Mouse (Mus musculus): ENCODE results near the gene Iqgap3.

Gene Iqgap3

DNA sequence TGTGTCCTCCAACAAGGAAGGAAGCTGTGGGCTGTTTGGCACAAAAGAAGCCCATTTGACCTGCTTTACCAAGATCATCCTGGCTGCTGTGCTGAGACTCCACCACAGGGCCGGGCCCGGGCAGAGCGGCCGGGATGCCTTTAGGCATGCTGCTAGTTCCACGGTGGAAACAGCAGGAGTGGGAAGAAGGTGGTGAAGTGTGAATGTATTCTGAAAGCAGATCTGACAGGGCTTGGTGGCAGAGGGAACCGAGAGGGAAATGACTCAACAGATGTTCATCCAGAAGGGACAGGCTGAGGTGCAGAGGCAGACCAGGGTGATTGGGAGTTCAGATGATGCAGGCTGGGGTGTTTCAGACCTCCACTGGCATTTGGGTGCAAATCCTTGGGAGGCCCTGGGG lies 15.9 kb downstream of the Iqgap3 start:
- DNase-seq = no peak

DNA sequence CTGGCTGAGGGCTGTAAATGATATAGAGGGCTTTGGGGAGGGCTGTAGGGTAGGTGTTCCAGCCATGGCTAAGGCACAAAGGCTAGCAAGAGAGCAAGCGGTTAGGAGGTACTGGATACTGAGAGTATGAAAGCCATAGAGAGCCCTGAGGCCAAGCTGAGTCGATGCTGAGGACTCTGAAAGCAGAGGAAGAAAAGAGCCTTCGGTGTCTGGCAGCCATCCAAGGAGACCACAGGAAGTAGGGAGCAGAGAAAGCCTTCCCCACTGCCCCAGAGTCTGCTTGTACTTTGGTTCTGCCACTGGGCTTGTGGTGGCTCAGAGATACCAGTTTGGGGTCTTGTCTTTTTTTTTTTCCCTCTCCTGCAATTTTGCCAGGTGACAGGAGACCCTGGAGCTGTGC lies 18.5 kb downstream of the Iqgap3 start:
- DNase-seq = peak; percentile 53

DNA sequence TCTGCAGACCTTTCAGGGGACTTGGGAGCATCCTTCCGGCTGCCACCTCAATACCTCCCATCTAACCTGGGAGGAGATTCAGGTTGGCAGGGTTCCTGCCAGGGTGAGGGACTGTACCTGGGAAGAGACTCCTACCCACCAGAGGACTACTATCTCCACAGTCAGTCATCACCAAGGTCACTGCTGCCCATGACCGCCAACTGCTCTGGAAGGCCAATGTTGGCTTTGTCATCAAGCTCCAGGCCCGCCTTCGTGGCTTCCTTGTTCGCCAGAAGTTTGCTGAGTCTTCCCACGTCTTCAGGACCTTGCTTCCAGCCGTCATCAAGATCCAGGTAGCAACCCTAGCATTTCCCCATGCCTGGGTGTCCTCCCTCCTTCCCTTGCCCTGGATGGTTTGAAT lies 20.0 kb downstream of the Iqgap3 start:
- no peak for DNase-seq

GRCm38 (mm10) chr3:88102196-88102595 lies 20.4 kb downstream of the Iqgap3 start:
- peak; percentile 14 for DNase-seq

DNA sequence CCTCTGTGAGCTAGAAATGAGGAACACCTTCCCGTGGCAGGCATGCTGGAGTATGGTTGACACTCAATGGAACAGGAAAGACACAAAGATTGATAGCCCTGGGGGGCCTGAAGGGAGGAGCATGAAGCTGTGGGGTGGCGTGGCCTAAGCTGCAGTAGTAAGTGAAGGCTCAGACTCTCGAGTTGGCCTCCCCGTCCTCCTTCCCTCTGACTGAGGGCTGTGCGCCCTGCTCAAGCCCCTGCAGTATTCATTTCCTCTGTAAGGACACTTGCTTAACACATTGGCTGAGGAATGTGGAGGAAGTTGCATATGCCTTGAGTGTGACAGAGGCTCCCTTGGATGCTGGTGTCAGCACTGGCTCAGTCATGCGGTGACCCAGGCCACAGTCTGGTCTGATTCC lies 20.8 kb downstream of the Iqgap3 start:
- DNase-seq = peak; percentile 51

- no peak for DNase-seq
Measured at GRCm38 (mm10) chr3:88106126-88106525, 24.4 kb downstream of the Iqgap3 start.

GRCm38 (mm10) chr3:88109126-88109525 lies 27.4 kb downstream of the Iqgap3 start:
- DNase-seq = no peak

DNA sequence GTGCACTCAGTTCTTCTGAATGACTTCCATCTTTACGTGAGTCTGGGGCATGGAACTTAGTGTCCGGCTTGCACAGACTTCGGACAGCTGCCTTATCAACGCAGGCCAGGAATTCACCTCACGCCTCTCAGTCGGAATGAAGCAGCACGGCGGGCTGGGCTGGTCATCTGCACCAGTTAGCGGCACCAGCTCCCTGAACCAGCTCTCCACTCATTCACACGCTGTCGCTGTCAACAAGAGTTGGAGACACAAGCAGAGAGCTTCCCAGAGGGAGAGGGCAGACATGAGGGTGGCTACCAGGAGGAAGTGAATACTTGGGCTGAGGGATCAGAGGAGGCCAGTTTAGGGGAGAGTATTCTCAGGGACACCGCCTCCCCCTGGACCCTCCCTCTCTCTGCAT lies 32.6 kb downstream of the Iqgap3 start:
- DNase-seq = no peak

DNA sequence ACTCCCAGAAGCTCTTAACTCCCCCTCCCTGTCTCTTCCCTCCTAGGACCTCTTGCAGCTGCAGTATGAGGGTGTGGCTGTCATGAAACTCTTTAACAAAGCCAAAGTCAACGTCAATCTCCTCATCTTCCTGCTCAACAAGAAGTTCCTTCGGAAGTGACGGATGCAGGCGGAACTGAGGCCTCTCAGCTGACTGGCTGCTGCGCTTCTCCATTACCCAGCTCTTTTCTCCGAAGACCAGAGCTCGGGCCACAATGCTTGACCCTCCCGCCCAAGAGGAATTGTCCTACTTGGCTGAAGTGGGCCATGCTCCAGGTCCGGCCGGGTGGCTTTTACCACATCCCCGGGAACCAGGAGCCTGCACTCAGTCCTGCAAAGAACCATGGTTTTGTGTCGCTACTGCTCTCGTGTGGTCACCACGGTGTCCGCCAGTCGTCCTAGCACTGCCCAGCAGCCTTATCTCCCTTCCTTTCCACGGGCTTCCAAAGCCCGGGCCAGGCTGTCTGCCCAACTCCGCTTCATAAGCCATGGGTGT lies 38.4 kb downstream of the Iqgap3 start:
- DNase-seq = no peak

- DNase-seq = no peak
Measured at GRCm38 (mm10) chr3:88121164-88122131, 39.7 kb downstream of the Iqgap3 start.

- no peak for DNase-seq
Measured at GRCm38 (mm10) chr3:88125195-88125594, 43.4 kb downstream of the Iqgap3 start.

- DNase-seq = no peak
Measured at GRCm38 (mm10) chr3:88126181-88126580, 44.4 kb downstream of the Iqgap3 start.

DNA sequence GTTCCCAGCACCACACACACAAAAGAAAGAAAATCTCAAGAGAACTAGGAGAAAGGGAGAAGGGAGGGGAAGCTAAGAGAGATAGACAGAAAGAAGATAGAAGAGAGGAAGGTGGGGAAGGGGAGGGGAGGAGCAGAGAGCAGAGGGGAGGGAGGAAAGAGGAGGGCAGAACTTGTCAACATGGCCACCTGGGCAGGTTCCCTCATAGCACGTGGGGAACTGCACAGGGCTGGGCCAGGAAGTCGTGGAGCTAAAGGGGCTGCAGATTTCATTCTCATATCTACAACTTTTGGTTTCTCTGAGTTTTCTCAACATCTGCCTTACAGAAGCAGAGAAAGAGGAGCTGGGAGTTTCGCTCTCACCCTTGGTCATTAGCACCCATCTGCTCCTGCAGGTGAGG lies 45.9 kb downstream of the Iqgap3 start:
- no peak for DNase-seq

DNA sequence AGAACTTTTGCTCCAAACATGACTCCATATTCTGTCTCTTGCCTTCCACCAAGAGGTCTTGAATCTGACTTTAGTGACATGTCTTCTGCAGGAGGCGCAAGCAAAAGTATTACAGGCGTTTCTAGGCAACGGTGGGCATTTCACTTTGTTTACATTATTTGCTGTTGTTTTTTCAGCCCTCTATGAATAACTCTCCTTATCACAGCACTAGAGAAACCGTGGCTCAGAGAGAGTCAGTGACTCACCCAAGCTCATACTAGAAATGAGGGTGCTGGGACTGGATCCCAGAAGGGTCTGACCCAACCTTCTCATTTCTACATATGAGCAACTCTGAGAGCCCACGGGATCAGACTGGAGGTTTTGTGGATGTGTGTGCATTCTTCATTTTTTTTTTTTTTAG lies 46.3 kb downstream of the Iqgap3 start:
- no peak for DNase-seq

- DNase-seq = no peak
Measured at GRCm38 (mm10) chr3:88129006-88129405, 47.2 kb downstream of the Iqgap3 start.

- no peak for DNase-seq
Measured at GRCm38 (mm10) chr3:88131071-88131470, 49.3 kb downstream of the Iqgap3 start.

DNA sequence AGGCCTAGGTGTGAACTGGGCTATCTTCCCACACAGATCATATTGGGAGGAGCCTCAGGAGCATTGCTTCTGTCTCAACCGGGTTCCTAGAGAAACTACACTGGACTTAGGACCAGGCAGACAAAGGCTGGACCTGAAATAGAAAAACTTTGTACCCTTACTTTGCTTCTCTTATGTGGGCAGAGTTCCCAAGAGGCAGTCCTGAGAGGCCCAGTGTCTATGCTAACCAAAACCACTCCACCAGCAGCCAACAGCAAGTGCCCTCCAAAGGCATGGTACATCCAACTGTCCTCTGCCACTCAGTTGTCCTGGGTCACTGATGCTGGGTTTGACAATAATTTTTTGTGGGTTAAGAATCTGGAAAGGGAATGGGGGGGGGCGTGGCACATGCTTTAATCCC lies 50.7 kb downstream of the Iqgap3 start:
- no peak for DNase-seq

DNA sequence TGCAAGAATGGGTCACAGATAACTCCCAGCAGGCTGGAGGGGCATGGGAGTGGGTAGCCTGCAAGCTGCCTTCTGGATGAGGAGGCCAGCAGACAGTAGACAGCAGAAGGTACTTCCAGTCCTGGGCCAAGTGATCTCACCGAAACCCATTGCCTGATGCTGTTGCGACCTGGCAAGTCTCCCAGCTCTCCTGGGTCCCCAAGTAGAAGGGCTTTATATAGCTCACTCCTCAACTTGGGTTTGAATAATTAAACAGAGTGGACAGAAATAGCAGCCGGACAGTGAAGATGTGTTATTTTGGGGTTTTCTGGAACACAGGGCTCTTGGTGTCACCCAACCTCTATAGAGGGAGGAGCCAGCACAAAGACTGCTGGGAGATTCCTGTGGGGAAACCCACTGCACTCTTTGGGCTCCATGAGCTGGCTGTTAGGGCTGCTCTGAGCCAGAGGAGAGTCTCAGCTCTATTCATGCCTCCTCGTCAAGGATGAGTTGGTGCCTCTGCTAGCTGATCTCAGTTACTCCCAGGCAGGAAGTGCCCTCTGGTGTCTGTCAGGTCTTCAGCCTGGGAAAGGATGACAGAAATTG lies 51.5 kb downstream of the Iqgap3 start:
- no peak for DNase-seq

DNA sequence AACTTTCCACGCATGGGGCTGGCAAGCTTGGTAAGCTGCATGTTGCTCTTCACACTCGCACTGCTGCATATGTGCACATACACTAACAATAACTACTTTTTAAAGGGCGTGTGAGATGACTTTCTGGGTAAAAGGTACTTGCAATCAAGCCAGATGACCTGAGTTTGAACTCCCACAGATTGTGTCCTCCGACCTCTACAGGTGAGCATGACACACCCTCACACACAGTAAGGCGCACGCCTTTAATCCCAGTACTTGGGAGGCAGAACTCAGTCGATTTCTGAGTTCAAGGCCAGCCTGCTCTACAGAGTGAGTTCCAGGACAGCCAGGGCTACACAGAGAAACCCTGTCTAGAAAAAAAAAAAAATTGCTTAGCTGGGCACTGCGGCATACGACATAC lies 54.6 kb downstream of the Iqgap3 start:
- no peak for DNase-seq

DNA sequence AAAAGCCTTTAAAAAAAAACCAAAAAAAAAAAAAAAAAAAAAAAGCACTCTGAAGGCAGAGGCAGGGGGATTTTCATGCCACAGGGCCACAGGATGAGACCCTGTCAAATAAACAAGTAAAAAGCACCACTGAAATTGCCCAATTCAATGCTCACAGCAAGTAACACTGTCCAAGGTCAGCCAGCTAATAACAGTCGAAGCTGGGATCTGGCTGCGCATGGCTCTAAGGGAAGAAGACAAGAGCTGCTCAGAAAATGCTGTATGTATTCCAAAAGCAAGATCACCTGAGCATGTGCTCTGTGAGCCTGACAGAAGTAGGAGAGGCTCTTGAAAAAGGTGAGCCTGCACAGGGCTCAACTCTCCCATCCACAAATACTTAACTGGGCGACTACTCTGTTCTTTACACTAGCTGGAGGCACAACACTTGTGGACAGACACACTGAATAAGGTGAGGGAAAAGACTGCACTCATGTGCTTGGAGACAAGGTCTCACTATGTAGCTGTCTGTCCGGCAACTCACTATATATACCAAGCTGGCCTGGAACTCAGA lies 55.2 kb downstream of the Iqgap3 start:
- no peak for DNase-seq

GRCm38 (mm10) chr3:88137821-88138220 lies 56.0 kb downstream of the Iqgap3 start:
- DNase-seq = no peak

DNA sequence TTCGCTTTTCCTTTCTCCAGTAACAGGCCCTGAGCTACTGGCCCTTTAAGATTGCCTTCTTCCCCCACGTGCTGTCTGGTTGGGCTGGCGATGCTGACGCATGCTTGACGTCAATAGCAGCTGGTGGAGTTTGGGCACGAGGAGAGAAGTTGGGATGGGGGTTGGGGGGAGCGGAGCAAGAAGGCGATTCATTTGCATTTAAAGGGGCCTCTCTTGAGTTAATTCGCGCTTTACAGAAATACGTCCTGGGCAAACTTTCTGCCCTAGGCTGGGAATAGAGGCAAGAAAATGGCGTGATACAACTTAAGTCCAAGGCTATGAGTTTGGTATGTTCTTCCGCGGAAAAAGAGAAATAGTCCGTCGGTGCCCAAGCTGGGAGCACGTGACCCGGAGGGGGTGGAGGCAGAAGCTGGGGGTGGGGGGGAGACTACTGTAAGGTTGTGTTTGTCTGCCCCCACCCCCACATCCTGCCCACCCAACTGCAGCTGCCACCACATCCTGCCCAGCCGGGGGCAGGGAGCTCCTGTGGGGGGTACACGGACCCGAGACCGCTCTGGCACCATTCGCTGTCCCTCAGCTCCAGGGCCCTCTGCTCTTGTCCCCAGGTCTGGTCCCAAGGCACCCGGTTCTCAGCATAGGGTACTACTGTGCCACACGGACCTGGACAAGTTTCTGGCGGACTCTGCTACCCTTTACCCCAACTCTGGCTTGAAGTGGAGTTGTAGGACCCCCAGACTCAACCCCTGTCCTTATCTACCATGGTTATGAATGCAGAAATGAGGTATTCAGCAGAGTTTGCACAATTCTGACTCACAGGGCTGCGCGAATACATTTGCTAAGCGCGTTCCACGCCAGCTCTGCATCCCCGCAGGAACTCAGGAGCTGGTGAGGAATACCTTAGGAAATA lies 56.8 kb downstream of the Iqgap3 start:
- DNase-seq = peak; percentile 98
